Mouse (Mus musculus): Measurements from ENCODE around the gene 6030458C11Rik.

DNA sequence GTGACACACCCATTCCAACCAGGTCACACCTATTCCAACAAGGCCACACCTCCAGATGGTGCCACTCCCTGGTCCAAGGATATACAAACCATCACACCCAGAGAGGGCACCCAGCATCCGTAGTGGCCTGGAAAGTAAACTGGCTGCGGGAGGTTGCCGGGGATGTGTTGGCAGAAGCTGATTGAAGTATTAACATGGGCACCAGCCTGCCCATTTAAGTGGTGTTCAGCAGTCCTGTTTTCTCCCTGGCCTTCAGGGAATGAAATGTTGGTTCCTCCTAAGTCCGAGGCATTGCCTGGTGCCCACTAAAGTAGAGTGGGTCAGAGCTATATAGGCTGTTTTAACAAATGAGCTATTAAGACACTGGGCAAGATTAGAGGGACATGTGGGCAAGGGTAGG lies 8.2 kb upstream of the 6030458C11Rik start:
- TF ChIP-seq GATA1 (IDR thresholded peaks at IDR 0.05; ENCODE audit: borderline replicate concordance, low read length) (no peak), FLI1 (IDR thresholded peaks at IDR 0.05; ENCODE audit: low read length) (no peak)
